13 mouse cellular contexts compared by ENCODE assay signal in genomic region chr17:31656682-31657081, GRCm38 (mm10). TPM values are rescaled to one million over a fixed set of nuclear protein-coding genes. Genes with fewer than 3 reads are reported as not detected.
DNase-seq lines count a peak whose midpoint lies in the region; ATAC-seq lines count a peak whose summit lies in the region.
"Had no signal": no experiment of that assay in that cellular context is flagged by ENCODE, and none has a peak within 500 bp of the region (broad histone marks: within the 10 kb centered on the region; RNA-seq: fewer than 3 reads in every experiment).

No protein-coding gene starts in this region.

- ATAC-seq in heart, embryonic 13.5 days (ENCODE audit: extremely low read depth, insufficient number of reproducible peaks, low FRiP score, low TSS enrichment): no peak
- ATAC-seq in midbrain, embryonic 13.5 days: no peak
- no peak for ATAC-seq in midbrain, embryonic 14.5 days (ENCODE audit: low FRiP score, low TSS enrichment)
- ATAC-seq in limb, embryonic 15.5 days (ENCODE audit: insufficient number of reproducible peaks, low FRiP score, low TSS enrichment, low read depth): no peak
- no peak for ATAC-seq in inflammation-experienced regulatory T-cells, adult 6 months
- ATAC-seq: forebrain, embryonic 15.5 days had no signal

- H3K4me3 ChIP-seq in heart, embryonic 13.5 days: peak overlapping the region; percentile 98; the same call in 1 of the 2 replicates
- H3K4me3 ChIP-seq in midbrain, embryonic 13.5 days (replicated peaks): peak overlapping the region; percentile 70; the same call in 1 of the 2 replicates
- H3K4me3 ChIP-seq in midbrain, embryonic 14.5 days (replicated peaks; ENCODE audit: low read depth, low read length): no peak overlapping the region
- H3K4me3 ChIP-seq in limb, embryonic 15.5 days: peak overlapping the region; percentile 92; the same call in 1 of the 2 replicates

- H3K4me2 ChIP-seq in heart, embryonic 13.5 days: peak overlapping the region; percentile 94; the same call in 1 of the 2 replicates
- peak overlapping the region; percentile 83; the same call in 1 of the 2 replicates for H3K4me2 ChIP-seq in midbrain, embryonic 13.5 days (replicated peaks)
- H3K4me2 ChIP-seq in midbrain, embryonic 14.5 days (ENCODE audit: low read length): no peak overlapping the region
- peak overlapping the region; percentile 67; the same call in 1 of the 2 replicates for H3K4me2 ChIP-seq in limb, embryonic 15.5 days

- H3K36me3 ChIP-seq in heart, embryonic 13.5 days: peaks cover 45% of the 10 kb centered on the region
- H3K36me3 ChIP-seq in midbrain, embryonic 13.5 days: peaks cover 41% of the 10 kb centered on the region
- peaks cover 36% of the 10 kb centered on the region for H3K36me3 ChIP-seq in midbrain, embryonic 14.5 days (ENCODE audit: control insufficient read depth, insufficient read depth, low read length)
- peaks cover 43% of the 10 kb centered on the region for H3K36me3 ChIP-seq in limb, embryonic 15.5 days

- peaks cover 41% of the 10 kb centered on the region for H3K4me1 ChIP-seq in heart, embryonic 13.5 days
- H3K4me1 ChIP-seq in midbrain, embryonic 13.5 days (replicated peaks): peaks cover 24% of the 10 kb centered on the region
- H3K4me1 ChIP-seq in midbrain, embryonic 14.5 days (ENCODE audit: control insufficient read depth, insufficient read depth, low read length): peaks cover 8% of the 10 kb centered on the region
- H3K4me1 ChIP-seq in limb, embryonic 15.5 days: peaks cover 24% of the 10 kb centered on the region

- 86% methylated on average over 5 of the region's 5 CpGs for WGBS in heart, embryonic 13.5 days
- 92% methylated on average over 5 of the region's 5 CpGs for WGBS in midbrain, embryonic 13.5 days
- WGBS in midbrain, embryonic 14.5 days: 84% methylated on average over 5 of the region's 5 CpGs
- 86% methylated on average over 5 of the region's 5 CpGs for WGBS in limb, embryonic 15.5 days

- no peak for DNase-seq in heart, adult 9 months (ENCODE audit: low spot score in 2 of 2)
- no peak for DNase-seq in midbrain, embryonic 14.5 days
- no peak for DNase-seq in adrenal gland, adult 8-10 months
- no peak for DNase-seq in spleen, postnatal 10 days (ENCODE audit: low spot score in 2 of 2)
- DNase-seq: cerebellum, postnatal 25 days; layer of hippocampus, adult 9-11 months had no signal

- H3K9ac ChIP-seq in heart, embryonic 13.5 days: 0 out of 2 replicates have a peak overlapping the region, but pooled peaks have one; percentile 98
- no peak overlapping the region for H3K9ac ChIP-seq in midbrain, embryonic 13.5 days (replicated peaks)
- no peak overlapping the region for H3K9ac ChIP-seq in midbrain, embryonic 14.5 days (replicated peaks; ENCODE audit: low read length)
- no peak overlapping the region for H3K9ac ChIP-seq in limb, embryonic 15.5 days

- H3K27me3 ChIP-seq in heart, embryonic 13.5 days (replicated peaks): no peaks in the 10 kb centered on the region
- H3K27me3 ChIP-seq in midbrain, embryonic 13.5 days: no peaks in the 10 kb centered on the region
- no peaks in the 10 kb centered on the region for H3K27me3 ChIP-seq in midbrain, embryonic 14.5 days (ENCODE audit: control insufficient read depth, insufficient read depth, low read length)
- no peaks in the 10 kb centered on the region for H3K27me3 ChIP-seq in limb, embryonic 15.5 days
- H3K27me3 ChIP-seq: forebrain, embryonic 15.5 days had no signal

- H3K27ac ChIP-seq in heart, embryonic 13.5 days (replicated peaks): no peak overlapping the region
- H3K27ac ChIP-seq in midbrain, embryonic 13.5 days: no peak overlapping the region
- no peak overlapping the region for H3K27ac ChIP-seq in midbrain, embryonic 14.5 days (replicated peaks; ENCODE audit: low read depth, low read length)
- no peak overlapping the region for H3K27ac ChIP-seq in limb, embryonic 15.5 days
- H3K27ac ChIP-seq: forebrain, embryonic 15.5 days had no signal

- no peaks in the 10 kb centered on the region for H3K9me3 ChIP-seq in heart, embryonic 13.5 days
- H3K9me3 ChIP-seq in midbrain, embryonic 13.5 days: no peaks in the 10 kb centered on the region
- no peaks in the 10 kb centered on the region for H3K9me3 ChIP-seq in midbrain, embryonic 14.5 days (ENCODE audit: control insufficient read depth, low read length)
- no peaks in the 10 kb centered on the region for H3K9me3 ChIP-seq in limb, embryonic 15.5 days
- H3K9me3 ChIP-seq: forebrain, embryonic 15.5 days had no signal

RNA-seq across cellular contexts. Expression of gene U2af1, which starts 2.0 kb away (rescaled TPM):
- polyA plus RNA-seq in heart, embryonic 13.5 days (2015; fragmentation: Nextera tagmentation; extraction: Ambion mirVana): 184 and 213 TPM in 2 replicates
- 269 and 274 TPM in 2 replicates for polyA plus RNA-seq in midbrain, embryonic 13.5 days (2015; fragmentation: Nextera tagmentation; extraction: Ambion mirVana)
- polyA plus RNA-seq in midbrain, embryonic 14.5 days (2014; fragmentation: Nextera tagmentation; extraction: Ambion mirVana): 124 and 168 TPM in 2 replicates
- polyA plus RNA-seq in limb, embryonic 15.5 days (2015; fragmentation: Nextera tagmentation; extraction: Ambion mirVana): 283 and 297 TPM in 2 replicates
- total RNA-seq in adrenal gland, adult 8-10 months (2022): 100 to 1,000 TPM; 128 to 156 (median 143) TPM
- polyA plus RNA-seq in inflammation-experienced regulatory T-cells, adult 6 months (2017; shearing (Covaris generic)): 100 to 1,000 TPM in 1 of 3 experiments, 10 to 100 TPM in 2; 53.0 to 103 (median 62.4) TPM

RNA-seq across cellular contexts. Expression of gene Cbs, which starts 19.6 kb away (rescaled TPM):
- polyA plus RNA-seq in heart, embryonic 13.5 days (2015; fragmentation: Nextera tagmentation; extraction: Ambion mirVana): 1.1 and 1.8 TPM in 2 replicates
- 3.3 and 3.6 TPM in 2 replicates for polyA plus RNA-seq in midbrain, embryonic 13.5 days (2015; fragmentation: Nextera tagmentation; extraction: Ambion mirVana)
- 4.9 and 5.5 TPM in 2 replicates for polyA plus RNA-seq in midbrain, embryonic 14.5 days (2014; fragmentation: Nextera tagmentation; extraction: Ambion mirVana)
- polyA plus RNA-seq in limb, embryonic 15.5 days (2015; fragmentation: Nextera tagmentation; extraction: Ambion mirVana): 6.2 and 7.5 TPM in 2 replicates
- total RNA-seq in adrenal gland, adult 8-10 months (2022): 1 to 10 TPM; 2.6 to 5.3 (median 3.9) TPM
- under 1 TPM in 2 of 3 experiments, not detected in 1; 0.08 to 0.13 TPM for polyA plus RNA-seq in inflammation-experienced regulatory T-cells, adult 6 months (2017; shearing (Covaris generic))
- total RNA-seq: monocyte, adult 5-6 weeks had no signal

RNA-seq across cellular contexts. Expression of gene Cryaa, which starts 20.9 kb away (rescaled TPM):
- polyA plus RNA-seq in heart, embryonic 13.5 days (2015; fragmentation: Nextera tagmentation; extraction: Ambion mirVana): not detected in 2 replicates
- polyA plus RNA-seq in midbrain, embryonic 13.5 days (2015; fragmentation: Nextera tagmentation; extraction: Ambion mirVana): not detected in 2 replicates
- polyA plus RNA-seq in midbrain, embryonic 14.5 days (2014; fragmentation: Nextera tagmentation; extraction: Ambion mirVana): not detected in 2 replicates
- 0.77 and 1.1 TPM in 2 replicates for polyA plus RNA-seq in limb, embryonic 15.5 days (2015; fragmentation: Nextera tagmentation; extraction: Ambion mirVana)
- total RNA-seq in adrenal gland, adult 8-10 months (2022): not detected
- not detected for polyA plus RNA-seq in inflammation-experienced regulatory T-cells, adult 6 months (2017; shearing (Covaris generic))
- total RNA-seq: granulocyte monocyte progenitor cell, adult 5-6 weeks; monocyte, adult 5-6 weeks had no signal
- polyA plus RNA-seq: forebrain, embryonic 15.5 days had no signal
